Mouse (Mus musculus): ENCODE data around the gene Eps8. TPM values are rescaled to one million over a fixed set of nuclear protein-coding genes. Genes with fewer than 3 reads are reported as not detected.

The Eps8 gene
- polyA plus RNA-seq, 1 experiment from 2014 or later = 18.7 TPM

GRCm38 (mm10) chr6:137690550-137691119, 36.0 kb upstream of the Eps8 start:
- Histone ChIP-seq H3K9ac (ENCODE audit: low read depth, low read length) (no peak overlapping the region), H3K9me3 (replicated peaks; ENCODE audit: control insufficient read depth, low read length) (no peaks in the 10 kb centered on the region), H3K27ac (ENCODE audit: low read depth, low read length) (no peak overlapping the region), H3K4me3 (ENCODE audit: low read depth, low read length) (no peak overlapping the region), H3K27me3 (ENCODE audit: control insufficient read depth, insufficient read depth, low read length) (no peaks in the 10 kb centered on the region), H3K4me2 (no peak overlapping the region), H3K4me1 (ENCODE audit: control insufficient read depth, insufficient read depth, low read length) (no peaks in the 10 kb centered on the region), H3K36me3 (ENCODE audit: control insufficient read depth, insufficient read depth, low read length) (no peaks in the 10 kb centered on the region)
- no peak for ATAC-seq (replicated peaks; ENCODE audit: insufficient number of reproducible peaks, low FRiP score, low TSS enrichment)
- 54% methylated on average over 2 of the region's 2 CpGs for WGBS (ENCODE audit: insufficient replicate concordance)

- Histone ChIP-seq H3K9ac (ENCODE audit: low read depth, low read length) (no peak overlapping the region), H3K27me3 (ENCODE audit: control insufficient read depth, insufficient read depth, low read length) (no peaks in the 10 kb centered on the region), H3K27ac (ENCODE audit: low read depth, low read length) (no peak overlapping the region), H3K36me3 (ENCODE audit: control insufficient read depth, insufficient read depth, low read length) (no peaks in the 10 kb centered on the region), H3K4me2 (no peak overlapping the region), H3K4me3 (ENCODE audit: low read depth, low read length) (no peak overlapping the region), H3K4me1 (ENCODE audit: control insufficient read depth, insufficient read depth, low read length) (no peaks in the 10 kb centered on the region), H3K9me3 (replicated peaks; ENCODE audit: control insufficient read depth, low read length) (no peaks in the 10 kb centered on the region)
- WGBS (ENCODE audit: insufficient replicate concordance) = 80% methylated on average over 11 of the region's 11 CpGs
- ATAC-seq (replicated peaks; ENCODE audit: insufficient number of reproducible peaks, low FRiP score, low TSS enrichment) = no peak
Observed at GRCm38 (mm10) chr6:137688506-137689105, 33.9 kb upstream of the Eps8 start.

- Histone ChIP-seq H3K4me1 (ENCODE audit: control insufficient read depth, insufficient read depth, low read length) (no peaks in the 10 kb centered on the region), H3K4me3 (ENCODE audit: low read depth, low read length) (no peak overlapping the region), H3K9me3 (replicated peaks; ENCODE audit: control insufficient read depth, low read length) (no peaks in the 10 kb centered on the region), H3K4me2 (no peak overlapping the region), H3K27ac (ENCODE audit: low read depth, low read length) (no peak overlapping the region), H3K9ac (ENCODE audit: low read depth, low read length) (no peak overlapping the region), H3K36me3 (ENCODE audit: control insufficient read depth, insufficient read depth, low read length) (no peaks in the 10 kb centered on the region), H3K27me3 (ENCODE audit: control insufficient read depth, insufficient read depth, low read length) (no peaks in the 10 kb centered on the region)
- no peak for ATAC-seq (replicated peaks; ENCODE audit: insufficient number of reproducible peaks, low FRiP score, low TSS enrichment)
- WGBS (ENCODE audit: insufficient replicate concordance) = 83% methylated on average over 3 of the region's 3 CpGs
Observed at GRCm38 (mm10) chr6:137688079-137688478, 33.4 kb upstream of the Eps8 start.

- H3K27ac ChIP-seq (ENCODE audit: low read depth, low read length) = no peak overlapping the region
- H3K36me3 ChIP-seq (ENCODE audit: control insufficient read depth, insufficient read depth, low read length) = no peaks in the 10 kb centered on the region
- ATAC-seq (replicated peaks; ENCODE audit: insufficient number of reproducible peaks, low FRiP score, low TSS enrichment) = no peak
- no peak overlapping the region for H3K4me2 ChIP-seq
- no peaks in the 10 kb centered on the region for H3K27me3 ChIP-seq (ENCODE audit: control insufficient read depth, insufficient read depth, low read length)
- WGBS (ENCODE audit: insufficient replicate concordance) = 85% methylated on average over 5 of the region's 5 CpGs
- H3K9me3 ChIP-seq (replicated peaks; ENCODE audit: control insufficient read depth, low read length) = no peaks in the 10 kb centered on the region
- H3K4me1 ChIP-seq (ENCODE audit: control insufficient read depth, insufficient read depth, low read length) = no peaks in the 10 kb centered on the region
- H3K9ac ChIP-seq (ENCODE audit: low read depth, low read length) = no peak overlapping the region
- no peak overlapping the region for H3K4me3 ChIP-seq (ENCODE audit: low read depth, low read length)
Observed at GRCm38 (mm10) chr6:137687667-137688066, 33.0 kb upstream of the Eps8 start.

GRCm38 (mm10) chr6:137682629-137683028, 28.0 kb upstream of the Eps8 start:
- 79% methylated on average over 2 of the region's 2 CpGs for WGBS (ENCODE audit: insufficient replicate concordance)
- Histone ChIP-seq H3K9ac (ENCODE audit: low read depth, low read length) (no peak overlapping the region), H3K27ac (ENCODE audit: low read depth, low read length) (no peak overlapping the region), H3K27me3 (ENCODE audit: control insufficient read depth, insufficient read depth, low read length) (no peaks in the 10 kb centered on the region), H3K36me3 (ENCODE audit: control insufficient read depth, insufficient read depth, low read length) (no peaks in the 10 kb centered on the region), H3K9me3 (replicated peaks; ENCODE audit: control insufficient read depth, low read length) (no peaks in the 10 kb centered on the region; the same call in 1 of the 2 replicates), H3K4me2 (no peak overlapping the region), H3K4me1 (ENCODE audit: control insufficient read depth, insufficient read depth, low read length) (no peaks in the 10 kb centered on the region), H3K4me3 (ENCODE audit: low read depth, low read length) (no peak overlapping the region)
- ATAC-seq (replicated peaks; ENCODE audit: insufficient number of reproducible peaks, low FRiP score, low TSS enrichment) = no peak

GRCm38 (mm10) chr6:137681000-137681399, 26.3 kb upstream of the Eps8 start:
- WGBS (ENCODE audit: insufficient replicate concordance) = 76% methylated on average over 2 of the region's 2 CpGs
- Histone ChIP-seq H3K36me3 (ENCODE audit: control insufficient read depth, insufficient read depth, low read length) (no peaks in the 10 kb centered on the region), H3K9me3 (replicated peaks; ENCODE audit: control insufficient read depth, low read length) (no peaks in the 10 kb centered on the region; the same call in 1 of the 2 replicates), H3K4me1 (ENCODE audit: control insufficient read depth, insufficient read depth, low read length) (no peaks in the 10 kb centered on the region), H3K9ac (ENCODE audit: low read depth, low read length) (no peak overlapping the region), H3K4me2 (no peak overlapping the region), H3K27ac (ENCODE audit: low read depth, low read length) (no peak overlapping the region), H3K4me3 (ENCODE audit: low read depth, low read length) (no peak overlapping the region), H3K27me3 (ENCODE audit: control insufficient read depth, insufficient read depth, low read length) (no peaks in the 10 kb centered on the region)
- no peak for ATAC-seq (replicated peaks; ENCODE audit: insufficient number of reproducible peaks, low FRiP score, low TSS enrichment)

- H3K27ac ChIP-seq (ENCODE audit: low read depth, low read length) = no peak overlapping the region
- no peak for ATAC-seq (replicated peaks; ENCODE audit: insufficient number of reproducible peaks, low FRiP score, low TSS enrichment)
- no peak overlapping the region for H3K9ac ChIP-seq (ENCODE audit: low read depth, low read length)
- no peaks in the 10 kb centered on the region for H3K36me3 ChIP-seq (ENCODE audit: control insufficient read depth, insufficient read depth, low read length)
- WGBS (ENCODE audit: insufficient replicate concordance) = 80% methylated on average over 12 of the region's 12 CpGs
- no peaks in the 10 kb centered on the region for H3K4me1 ChIP-seq (ENCODE audit: control insufficient read depth, insufficient read depth, low read length)
- H3K4me2 ChIP-seq = no peak overlapping the region
- H3K9me3 ChIP-seq (replicated peaks; ENCODE audit: control insufficient read depth, low read length) = no peaks in the 10 kb centered on the region; the same call in 1 of the 2 replicates
- no peak overlapping the region for H3K4me3 ChIP-seq (ENCODE audit: low read depth, low read length)
- no peaks in the 10 kb centered on the region for H3K27me3 ChIP-seq (ENCODE audit: control insufficient read depth, insufficient read depth, low read length)
Observed at GRCm38 (mm10) chr6:137676581-137676980, 21.9 kb upstream of the Eps8 start.

GRCm38 (mm10) chr6:137675556-137675955, 20.9 kb upstream of the Eps8 start:
- Histone ChIP-seq H3K9me3 (replicated peaks; ENCODE audit: control insufficient read depth, low read length) (no peaks in the 10 kb centered on the region; the same call in 1 of the 2 replicates), H3K27me3 (ENCODE audit: control insufficient read depth, insufficient read depth, low read length) (no peaks in the 10 kb centered on the region), H3K9ac (ENCODE audit: low read depth, low read length) (no peak overlapping the region), H3K4me2 (no peak overlapping the region), H3K4me1 (ENCODE audit: control insufficient read depth, insufficient read depth, low read length) (no peaks in the 10 kb centered on the region), H3K27ac (ENCODE audit: low read depth, low read length) (no peak overlapping the region), H3K4me3 (ENCODE audit: low read depth, low read length) (no peak overlapping the region), H3K36me3 (ENCODE audit: control insufficient read depth, insufficient read depth, low read length) (no peaks in the 10 kb centered on the region)
- no peak for ATAC-seq (replicated peaks; ENCODE audit: insufficient number of reproducible peaks, low FRiP score, low TSS enrichment)
- WGBS (ENCODE audit: insufficient replicate concordance) = 70% methylated on average over 5 of the region's 5 CpGs

GRCm38 (mm10) chr6:137673301-137673700, 18.6 kb upstream of the Eps8 start:
- no peak overlapping the region for H3K9ac ChIP-seq (ENCODE audit: low read depth, low read length)
- H3K27ac ChIP-seq (ENCODE audit: low read depth, low read length) = no peak overlapping the region
- no peak overlapping the region for H3K4me2 ChIP-seq
- H3K4me1 ChIP-seq (ENCODE audit: control insufficient read depth, insufficient read depth, low read length) = no peaks in the 10 kb centered on the region
- H3K36me3 ChIP-seq (ENCODE audit: control insufficient read depth, insufficient read depth, low read length) = no peaks in the 10 kb centered on the region
- H3K9me3 ChIP-seq (replicated peaks; ENCODE audit: control insufficient read depth, low read length) = no peaks in the 10 kb centered on the region
- no peaks in the 10 kb centered on the region for H3K27me3 ChIP-seq (ENCODE audit: control insufficient read depth, insufficient read depth, low read length)
- H3K4me3 ChIP-seq (ENCODE audit: low read depth, low read length) = no peak overlapping the region
- WGBS (ENCODE audit: insufficient replicate concordance) = 86% methylated on average over 15 of the region's 15 CpGs
- ATAC-seq (replicated peaks; ENCODE audit: insufficient number of reproducible peaks, low FRiP score, low TSS enrichment) = no peak
